Mouse (Mus musculus): Measurements from ENCODE around the gene Vmn1r236. TPM values are rescaled to one million over a fixed set of nuclear protein-coding genes. Genes with fewer than 3 reads are reported as not detected.

Gene Vmn1r236
- polyA plus RNA-seq (2014; fragmentation: Illumina TruSeq; extraction: RNeasy Lipid Tissue Mini Kit (QIAGEN cat#74804); ENCODE audit: low read depth, low replicate concordance), result not detected

DNA sequence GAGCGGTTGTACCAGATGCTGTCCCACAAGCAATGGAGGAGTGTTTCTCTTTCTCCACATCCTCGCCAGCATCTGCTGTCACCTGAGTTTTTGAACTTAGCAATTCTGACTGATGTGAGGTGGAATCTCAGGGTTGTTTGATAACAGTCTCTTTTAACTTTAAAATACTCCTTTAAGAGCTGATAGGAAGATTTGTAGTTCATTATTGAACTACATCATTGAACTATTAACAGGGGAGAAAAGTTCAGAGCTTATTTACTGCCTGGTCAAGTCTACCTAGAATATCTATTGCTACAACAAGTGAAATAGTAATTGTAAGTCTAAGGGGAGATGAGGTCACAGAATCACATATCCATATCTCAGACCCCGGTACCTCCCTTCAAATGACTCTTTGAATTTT lies at the start of gene Vmn1r236:
Gene Vmn1r236, plus strand, starts transcription at position 301 of the 400 bp plus-strand sequence.

DNA sequence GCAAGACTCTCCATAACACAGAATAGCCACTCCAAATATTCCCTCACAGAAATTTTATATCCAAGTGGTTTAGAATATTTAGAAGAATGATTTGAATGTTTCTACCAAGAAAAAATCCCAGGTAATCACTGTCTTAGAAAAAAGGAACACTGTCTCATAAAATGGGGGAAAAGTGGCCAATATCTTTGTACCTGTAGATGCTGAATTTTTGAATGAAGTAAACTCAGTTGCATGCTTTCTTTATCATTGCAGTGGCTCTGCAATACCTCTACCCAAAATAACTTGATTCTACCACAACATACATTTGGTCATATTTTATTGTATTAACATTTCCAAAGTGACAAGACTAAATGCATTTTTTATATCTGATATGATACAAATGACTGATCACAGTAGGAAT lies 26.6 kb upstream of the Vmn1r236 start, which contains the start of gene Vmn1r235:
Gene Vmn1r235, plus strand, starts transcription at position 301 of the 400 bp plus-strand sequence.

DNA sequence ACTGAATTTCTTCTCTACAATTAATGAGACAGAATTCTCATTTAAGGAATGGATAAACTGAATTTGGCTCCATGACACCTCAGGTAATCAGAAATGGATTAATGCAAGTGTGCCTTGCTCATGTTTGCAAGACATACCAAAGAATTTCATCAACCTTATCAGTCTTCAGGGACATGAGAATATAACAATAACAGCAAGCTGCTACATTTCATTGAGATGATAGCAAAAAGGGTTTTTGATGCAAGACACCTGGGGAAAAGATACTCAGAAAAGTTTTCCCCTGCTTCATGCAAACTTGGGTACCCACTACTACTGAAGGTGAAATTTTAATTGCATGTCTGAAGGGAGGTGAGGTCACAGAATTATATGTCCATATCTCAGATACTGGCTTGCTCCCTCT lies 28.8 kb downstream of the Vmn1r236 start, which contains the start of gene Vmn1r237:
Gene Vmn1r237, plus strand, starts transcription at position 301 of the 400 bp plus-strand sequence.

Other genes starting within 250 kb of the Vmn1r236 start
- gene Vmn1r234, start 56.9 kb upstream of the Vmn1r236 start, polyA plus RNA-seq (2014; fragmentation: Illumina TruSeq; extraction: RNeasy Lipid Tissue Mini Kit (QIAGEN cat#74804); ENCODE audit: low read depth, low replicate concordance), result not detected
- not detected for gene Vmn1r235, start 26.5 kb upstream of the Vmn1r236 start, polyA plus RNA-seq (2014; fragmentation: Illumina TruSeq; extraction: RNeasy Lipid Tissue Mini Kit (QIAGEN cat#74804); ENCODE audit: low read depth, low replicate concordance)
- not detected for gene Vmn1r237, start 28.9 kb downstream of the Vmn1r236 start, polyA plus RNA-seq (2014; fragmentation: Illumina TruSeq; extraction: RNeasy Lipid Tissue Mini Kit (QIAGEN cat#74804); ENCODE audit: low read depth, low replicate concordance)
- 4.5 TPM for gene Zfp677, start 100.8 kb downstream of the Vmn1r236 start, polyA plus RNA-seq (2014; fragmentation: Illumina TruSeq; extraction: RNeasy Lipid Tissue Mini Kit (QIAGEN cat#74804); ENCODE audit: low read depth, low replicate concordance)
- gene Zfp54, start 140.3 kb downstream of the Vmn1r236 start, polyA plus RNA-seq (2014; fragmentation: Illumina TruSeq; extraction: RNeasy Lipid Tissue Mini Kit (QIAGEN cat#74804); ENCODE audit: low read depth, low replicate concordance), result 6.2 TPM
- gene Zfp51, start 167.4 kb downstream of the Vmn1r236 start, polyA plus RNA-seq (2014; fragmentation: Illumina TruSeq; extraction: RNeasy Lipid Tissue Mini Kit (QIAGEN cat#74804); ENCODE audit: low read depth, low replicate concordance), result 7.3 TPM
- gene Zfp53, start 206.1 kb downstream of the Vmn1r236 start, polyA plus RNA-seq (2014; fragmentation: Illumina TruSeq; extraction: RNeasy Lipid Tissue Mini Kit (QIAGEN cat#74804); ENCODE audit: low read depth, low replicate concordance), result 6.8 TPM

Data from adipose tissue, adult 10 weeks (tissue).